9 mouse cellular contexts compared by ENCODE assay signal in the genomic region with DNA sequence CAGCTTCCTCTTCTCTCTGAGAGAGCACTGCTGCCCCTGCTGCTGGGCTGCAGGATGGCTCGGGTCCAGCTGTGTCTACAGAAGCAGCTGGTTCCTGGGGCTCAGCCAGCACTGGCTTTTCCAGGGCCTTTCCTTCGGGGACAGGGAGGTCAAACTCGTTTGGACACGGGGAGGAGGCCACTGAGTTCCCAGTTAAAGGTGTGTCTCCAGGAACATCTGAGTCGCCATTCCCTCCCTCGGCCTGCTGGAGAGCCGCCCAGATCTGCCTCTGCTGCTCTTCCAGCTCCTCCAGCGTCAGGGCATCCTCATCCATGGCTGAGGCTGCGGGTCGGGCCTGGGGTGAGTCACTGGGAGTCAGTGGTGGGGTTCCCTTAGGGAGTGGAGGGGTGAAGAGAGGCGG. TPM values are rescaled to one million over a fixed set of nuclear protein-coding genes. Genes with fewer than 3 reads are reported as not detected.
DNase-seq lines count a peak whose midpoint lies in the region; ATAC-seq and TF ChIP-seq lines count a peak whose summit lies in the region.
"Had no signal": no experiment of that assay in that cellular context is flagged by ENCODE, and none has a peak within 500 bp of the region (broad histone marks: within the 10 kb centered on the region; RNA-seq: fewer than 3 reads in every experiment).

No protein-coding gene starts in this region.

- TF ChIP-seq CTCF in kidney, adult 2 months (conservative IDR thresholded peaks at IDR 0.05; ENCODE audit: insufficient read depth, insufficient read length, low read depth, low read length) = no peak
- peak; percentile 16 for TF ChIP-seq CTCF in left cerebral cortex, adult 2 months (IDR thresholded peaks at IDR 0.05)
- TF ChIP-seq CTCF in small intestine, adult 2 months (IDR thresholded peaks at IDR 0.05; ENCODE audit: extremely low read depth, insufficient read length, insufficient replicate concordance, low read depth, low read length) = no peak

- no peak overlapping the region for H3K4me3 ChIP-seq in kidney, adult 2 months (ENCODE audit: insufficient read depth, low read depth, low read length)
- H3K4me3 ChIP-seq in kidney, embryonic 14.5 days (ENCODE audit: low read length) = no peak overlapping the region
- no peak overlapping the region for H3K4me3 ChIP-seq in left cerebral cortex, adult 2 months
- no peak overlapping the region for H3K4me3 ChIP-seq in small intestine, adult 2 months (ENCODE audit: low read depth, low read length)
- H3K4me3 ChIP-seq in forebrain, embryonic 15.5 days = no peak overlapping the region
- no peak overlapping the region for H3K4me3 ChIP-seq in hindbrain, embryonic 10.5 days
- H3K4me3 ChIP-seq: midbrain, embryonic 12.5 days had no signal

- H3K27ac ChIP-seq in kidney, adult 2 months (ENCODE audit: insufficient read depth, low read depth, low read length) = no peak overlapping the region
- H3K27ac ChIP-seq in kidney, embryonic 14.5 days (ENCODE audit: low read depth, low read length) = no peak overlapping the region
- H3K27ac ChIP-seq in left cerebral cortex, adult 2 months = 0 out of 2 replicates have a peak overlapping the region, but pooled peaks have one; percentile 15
- H3K27ac ChIP-seq in small intestine, adult 2 months (ENCODE audit: insufficient read depth, low read depth, low read length) = 0 out of 2 replicates have a peak overlapping the region, but pooled peaks have one; percentile 11
- no peak overlapping the region for H3K27ac ChIP-seq in forebrain, embryonic 15.5 days (replicated peaks)
- H3K27ac ChIP-seq in hindbrain, embryonic 10.5 days = no peak overlapping the region
- H3K27ac ChIP-seq: midbrain, embryonic 12.5 days had no signal

- H3K4me1 ChIP-seq in kidney, adult 2 months (ENCODE audit: control insufficient read depth, insufficient read depth, low read length) = no peaks in the 10 kb centered on the region
- no peaks in the 10 kb centered on the region for H3K4me1 ChIP-seq in kidney, embryonic 14.5 days (ENCODE audit: control insufficient read depth, insufficient read depth, low read length)
- H3K4me1 ChIP-seq in small intestine, adult 2 months (ENCODE audit: control insufficient read depth, insufficient read depth, insufficient read length, low read length) = no peaks in the 10 kb centered on the region
- H3K4me1 ChIP-seq in forebrain, embryonic 15.5 days = no peaks in the 10 kb centered on the region
- no peaks in the 10 kb centered on the region for H3K4me1 ChIP-seq in hindbrain, embryonic 10.5 days (replicated peaks)
- H3K4me1 ChIP-seq: midbrain, embryonic 12.5 days had no signal

- ATAC-seq in kidney, embryonic 14.5 days (ENCODE audit: low FRiP score, low TSS enrichment) = no peak
- ATAC-seq in forebrain, embryonic 15.5 days (replicated peaks) = no peak

- WGBS in kidney, adult 2 months = 25% methylated on average over 11 of the region's 11 CpGs
- 73% methylated on average over 11 of the region's 11 CpGs for WGBS in kidney, embryonic 14.5 days
- WGBS in small intestine, adult 2 months = 35% methylated on average over 11 of the region's 11 CpGs
- WGBS in forebrain, embryonic 15.5 days = 78% methylated on average over 11 of the region's 11 CpGs
- WGBS in hindbrain, embryonic 10.5 days = 83% methylated on average over 11 of the region's 11 CpGs

- H3K27me3 ChIP-seq in kidney, adult 2 months (replicated peaks; ENCODE audit: control insufficient read depth, insufficient read depth, low read length) = no peaks in the 10 kb centered on the region
- H3K27me3 ChIP-seq in kidney, embryonic 14.5 days (ENCODE audit: control insufficient read depth, insufficient read depth, low read length) = no peaks in the 10 kb centered on the region
- H3K27me3 ChIP-seq in small intestine, adult 2 months (ENCODE audit: control insufficient read depth, insufficient read depth, low read length) = no peaks in the 10 kb centered on the region
- H3K27me3 ChIP-seq in forebrain, embryonic 15.5 days = no peaks in the 10 kb centered on the region
- no peaks in the 10 kb centered on the region for H3K27me3 ChIP-seq in hindbrain, embryonic 10.5 days (ENCODE audit: insufficient read depth, poor library complexity, severe bottlenecking)
- H3K27me3 ChIP-seq: midbrain, embryonic 12.5 days had no signal

- DNase-seq in kidney, adult 2 months = peak; percentile 80
- DNase-seq in adrenal gland, postnatal 14 days = peak; percentile 78
- DNase-seq in heart, adult 9 months (ENCODE audit: low spot score in 2 of 2) = peak; percentile 74 to 81
- peak; percentile 33 for DNase-seq in left cerebral cortex, adult 2 months (ENCODE audit: extremely low spot score in 1 of 2, low spot score in 2 of 2)
- no peak for DNase-seq in hindbrain, embryonic 10.5 days (ENCODE audit: low spot score)

- no peak overlapping the region for H3K9ac ChIP-seq in kidney, embryonic 14.5 days (ENCODE audit: low read depth, low read length)
- H3K9ac ChIP-seq in forebrain, embryonic 15.5 days (replicated peaks) = no peak overlapping the region
- H3K9ac ChIP-seq: midbrain, embryonic 12.5 days had no signal

- peaks cover 15% of the 10 kb centered on the region for H3K36me3 ChIP-seq in kidney, adult 2 months (ENCODE audit: control insufficient read depth, insufficient read depth, low read length)
- peaks cover 68% of the 10 kb centered on the region for H3K36me3 ChIP-seq in kidney, embryonic 14.5 days (ENCODE audit: control insufficient read depth, insufficient read depth, low read length)
- H3K36me3 ChIP-seq in small intestine, adult 2 months (ENCODE audit: control insufficient read depth, insufficient read depth, low read length) = peaks cover 53% of the 10 kb centered on the region
- H3K36me3 ChIP-seq in forebrain, embryonic 15.5 days = peaks cover 72% of the 10 kb centered on the region
- H3K36me3 ChIP-seq in hindbrain, embryonic 10.5 days = peaks cover 87% of the 10 kb centered on the region

- intact Hi-C loops in left cerebral cortex, adult 2 months (cut with DNase I) = no loop called here

- H3K4me2 ChIP-seq in kidney, embryonic 14.5 days (replicated peaks; ENCODE audit: low read depth, low read length) = no peak overlapping the region
- H3K4me2 ChIP-seq in forebrain, embryonic 15.5 days (replicated peaks) = no peak overlapping the region
- H3K4me2 ChIP-seq: midbrain, embryonic 12.5 days had no signal

- H3K9me3 ChIP-seq in kidney, embryonic 14.5 days (ENCODE audit: control insufficient read depth, low read length) = no peaks in the 10 kb centered on the region
- no peaks in the 10 kb centered on the region for H3K9me3 ChIP-seq in forebrain, embryonic 15.5 days
- H3K9me3 ChIP-seq in hindbrain, embryonic 10.5 days = no peaks in the 10 kb centered on the region
- H3K9me3 ChIP-seq: midbrain, embryonic 12.5 days had no signal

- no peak for TF ChIP-seq POLR2A in kidney, adult 2 months (IDR thresholded peaks at IDR 0.05; ENCODE audit: low read depth, low read length)
- TF ChIP-seq POLR2A in small intestine, adult 2 months (IDR thresholded peaks at IDR 0.05; ENCODE audit: low read depth, low read length) = no peak

RNA-seq across cellular contexts. Expression of a gene that starts 16.2 kb away (rescaled TPM):
- 19.0 and 24.4 TPM in 2 replicates for polyA plus RNA-seq in kidney, adult 2 months (2012; rRNA removed)
- 20.7 and 32.6 TPM in 2 replicates for polyA plus RNA-seq in kidney, embryonic 14.5 days (2014; fragmentation: Nextera tagmentation; extraction: Ambion mirVana)
- total RNA-seq in adrenal gland, postnatal 14 days (2021) = 63.1 and 64.8 TPM in 2 replicates
- total RNA-seq in left cerebral cortex, adult 2 months (2021) = 100 to 1,000 TPM; 139 TPM
- 4.4 and 4.5 TPM in 2 replicates for polyA plus RNA-seq in small intestine, adult 2 months (2012; rRNA removed)
- 80.0 and 84.5 TPM in 2 replicates for polyA plus RNA-seq in forebrain, embryonic 15.5 days (2015; fragmentation: Nextera tagmentation; extraction: Ambion mirVana)
- polyA plus RNA-seq in hindbrain, embryonic 10.5 days (2016; fragmentation: Nextera tagmentation; extraction: Ambion mirVana) = 44.4 and 52.0 TPM in 2 replicates

RNA-seq across cellular contexts. Expression of a gene that starts 20.3 kb away (rescaled TPM):
- polyA plus RNA-seq in kidney, adult 2 months (2012; rRNA removed) = 24.3 and 26.1 TPM in 2 replicates
- polyA plus RNA-seq in kidney, embryonic 14.5 days (2014; fragmentation: Nextera tagmentation; extraction: Ambion mirVana) = 75.3 and 101 TPM in 2 replicates
- total RNA-seq in adrenal gland, postnatal 14 days (2021) = 46.9 and 58.0 TPM in 2 replicates
- total RNA-seq in left cerebral cortex, adult 2 months (2021) = 10 to 100 TPM; 40.5 to 47.3 TPM
- 10.2 and 19.2 TPM in 2 replicates for polyA plus RNA-seq in small intestine, adult 2 months (2012; rRNA removed)
- 83.7 and 87.8 TPM in 2 replicates for polyA plus RNA-seq in forebrain, embryonic 15.5 days (2015; fragmentation: Nextera tagmentation; extraction: Ambion mirVana)
- polyA plus RNA-seq in hindbrain, embryonic 10.5 days (2016; fragmentation: Nextera tagmentation; extraction: Ambion mirVana) = 77.4 and 92.5 TPM in 2 replicates

RNA-seq across cellular contexts. Expression of a gene that starts 48.6 kb away (rescaled TPM):
- polyA plus RNA-seq in kidney, adult 2 months (2012; rRNA removed) = 9.3 and 13.0 TPM in 2 replicates
- 128 and 153 TPM in 2 replicates for polyA plus RNA-seq in kidney, embryonic 14.5 days (2014; fragmentation: Nextera tagmentation; extraction: Ambion mirVana)
- total RNA-seq in adrenal gland, postnatal 14 days (2021) = 85.8 and 91.7 TPM in 2 replicates
- 10 to 100 TPM; 84.2 to 84.8 TPM for total RNA-seq in left cerebral cortex, adult 2 months (2021)
- 1.9 and 6.0 TPM in 2 replicates for polyA plus RNA-seq in small intestine, adult 2 months (2012; rRNA removed)
- 147 and 151 TPM in 2 replicates for polyA plus RNA-seq in forebrain, embryonic 15.5 days (2015; fragmentation: Nextera tagmentation; extraction: Ambion mirVana)
- polyA plus RNA-seq in hindbrain, embryonic 10.5 days (2016; fragmentation: Nextera tagmentation; extraction: Ambion mirVana) = 104 and 125 TPM in 2 replicates

RNA-seq across cellular contexts. Expression of a gene that starts 48.9 kb away (rescaled TPM):
- 0.71 and 0.77 TPM in 2 replicates for polyA plus RNA-seq in kidney, adult 2 months (2012; rRNA removed)
- 33.7 and 35.9 TPM in 2 replicates for polyA plus RNA-seq in kidney, embryonic 14.5 days (2014; fragmentation: Nextera tagmentation; extraction: Ambion mirVana)
- total RNA-seq in adrenal gland, postnatal 14 days (2021) = 8.5 and 10.7 TPM in 2 replicates
- total RNA-seq in left cerebral cortex, adult 2 months (2021) = 1 to 10 TPM in 1 of 2 experiments, under 1 TPM in 1; 0.68 to 1.1 TPM
- polyA plus RNA-seq in small intestine, adult 2 months (2012; rRNA removed) = 0.55 and 1.8 TPM in 2 replicates
- polyA plus RNA-seq in forebrain, embryonic 15.5 days (2015; fragmentation: Nextera tagmentation; extraction: Ambion mirVana) = 12.7 and 14.6 TPM in 2 replicates
- 31.0 and 43.3 TPM in 2 replicates for polyA plus RNA-seq in hindbrain, embryonic 10.5 days (2016; fragmentation: Nextera tagmentation; extraction: Ambion mirVana)

Comparison
In these comparisons a context has a peak if more than half of its experiments do, and no peak if none do; other contexts are left out.
1. H3K27ac ChIP-seq: peak in left cerebral cortex, adult 2 months (single experiment) and small intestine, adult 2 months (single experiment); none in kidney, adult 2 months (single experiment), kidney, embryonic 14.5 days (single experiment), forebrain, embryonic 15.5 days (single experiment) and hindbrain, embryonic 10.5 days (single experiment).